Mouse (Mus musculus) megakaryocyte progenitor cell, adult 5-6 weeks (primary cell): ENCODE measurements at regions not wholly inside any gene's neighbourhood (a gene's known extent, or its start where the extent isn't known, plus 50 kb on each side); places are given as distances from the start of the nearest gene placed in this dataset.

Experiments used
- ATAC-seq: replicated peaks from 2 replicates; pipeline ENCODE4 v1.8.0; 2016; ENCODE audit warnings: mild to moderate bottlenecking, moderate TSS enrichment, inconsistent platforms; ENCODE audit not compliant: poor library complexity

DNA sequence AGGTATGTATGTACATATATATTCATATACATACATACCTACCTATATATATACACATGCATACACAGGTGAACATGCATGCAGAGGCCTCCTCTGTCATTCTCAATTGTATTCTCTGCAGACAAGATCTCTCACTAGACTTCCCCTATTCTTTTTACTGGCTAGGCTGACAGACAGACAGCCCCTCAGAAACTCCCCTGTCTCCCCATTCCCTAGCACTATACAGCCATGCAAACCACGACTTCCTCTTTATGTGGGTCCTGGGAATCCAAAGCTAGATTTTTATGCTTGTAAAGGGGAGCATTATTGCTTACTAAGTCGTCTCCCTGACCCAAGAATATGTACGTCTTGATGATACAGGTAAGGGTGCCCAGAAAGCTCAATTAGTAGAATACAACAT lies 86.9 kb downstream of the Fam124b start:
- peak; percentile 69 for ATAC-seq

DNA sequence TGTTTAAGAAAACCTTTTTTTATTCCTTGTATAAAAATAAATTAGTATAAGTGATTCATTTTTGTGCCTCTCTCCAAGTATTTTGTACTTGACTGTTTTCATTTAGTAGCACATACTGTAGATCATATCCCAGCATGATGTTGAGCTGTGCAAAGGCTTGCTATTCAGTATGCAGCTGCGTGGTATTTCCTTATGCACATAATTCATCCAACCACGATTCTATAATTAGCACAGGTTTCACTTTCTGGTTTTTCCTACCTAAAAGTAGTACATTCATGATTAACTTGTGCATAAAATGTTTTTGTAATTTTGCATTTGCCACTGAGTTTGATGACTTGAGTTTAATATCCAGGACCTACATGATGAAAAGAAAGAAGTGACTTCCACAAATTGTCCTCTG lies 94.3 kb downstream of the Fam124b start:
- ATAC-seq, result no peak

DNA sequence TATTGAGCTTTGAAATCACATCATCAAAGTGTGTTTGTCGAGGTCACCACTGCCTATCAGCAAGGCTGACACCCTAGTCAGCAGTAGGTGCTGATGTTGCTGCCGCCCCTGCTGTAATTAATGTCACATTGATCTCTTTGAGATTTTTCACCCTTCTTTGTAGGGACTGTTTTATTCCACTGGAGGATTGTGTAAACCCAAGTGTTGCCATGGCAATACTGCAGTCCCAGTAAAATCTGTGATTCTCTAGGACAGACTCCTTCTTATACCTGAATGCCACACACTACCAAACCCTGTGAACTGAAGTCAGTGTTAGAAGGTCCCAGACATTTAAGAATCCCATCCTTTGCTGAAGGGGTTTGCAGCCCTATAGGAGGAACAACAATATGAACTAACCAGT lies 102.4 kb downstream of the Fam124b start:
- ATAC-seq, result no peak

- no peak for ATAC-seq
Observed at GRCm38 (mm10) chr1:80107747-80108476, 110.4 kb downstream of the Fam124b start.

DNA sequence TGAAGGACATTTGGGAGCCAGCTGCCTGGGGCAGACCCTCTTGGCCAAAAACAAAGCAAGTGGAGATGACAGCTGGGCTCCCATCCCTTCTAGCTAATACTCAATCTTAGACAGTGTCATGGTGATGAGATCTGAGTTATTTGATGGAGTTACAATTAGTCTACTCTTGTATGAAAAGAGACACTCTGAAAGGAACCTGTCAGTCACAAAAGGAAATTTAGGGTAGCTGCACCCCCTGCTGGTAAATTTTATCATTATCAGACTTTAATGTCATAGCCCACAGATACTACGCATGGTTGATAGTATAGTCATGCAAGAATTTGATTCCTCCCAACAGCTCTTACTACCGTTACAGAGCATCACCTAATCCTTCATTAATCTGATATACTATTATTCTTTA lies 112.0 kb downstream of the Fam124b start:
- peak; percentile 82 for ATAC-seq

- no peak for ATAC-seq
Observed at GRCm38 (mm10) chr1:80098266-80098665, 120.0 kb downstream of the Fam124b start.

GRCm38 (mm10) chr1:80091800-80092199 lies 126.5 kb downstream of the Fam124b start:
- ATAC-seq, result no peak

DNA sequence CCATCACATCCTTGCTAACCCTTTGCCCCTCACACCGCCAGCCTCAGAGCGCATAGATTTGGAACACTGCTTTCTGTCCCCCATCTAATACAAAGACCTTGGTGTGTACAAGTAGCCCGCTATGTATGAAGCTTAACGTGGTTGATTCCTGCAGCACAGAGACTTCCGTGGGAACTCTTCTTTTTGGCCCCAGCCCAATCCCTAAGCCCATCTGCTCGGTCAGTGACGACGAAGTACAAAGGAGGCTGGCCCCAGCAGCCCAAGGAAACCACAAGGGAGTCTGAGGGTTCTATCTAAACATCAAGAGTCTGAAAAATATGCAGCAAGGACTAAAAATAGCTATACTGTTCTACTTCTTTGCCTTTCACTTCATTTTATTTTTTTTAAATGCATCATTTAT lies 126.9 kb downstream of the Fam124b start:
- ATAC-seq, result peak; percentile 77

- ATAC-seq, result no peak
Observed at GRCm38 (mm10) chr1:80088651-80089050, 129.6 kb downstream of the Fam124b start.

DNA sequence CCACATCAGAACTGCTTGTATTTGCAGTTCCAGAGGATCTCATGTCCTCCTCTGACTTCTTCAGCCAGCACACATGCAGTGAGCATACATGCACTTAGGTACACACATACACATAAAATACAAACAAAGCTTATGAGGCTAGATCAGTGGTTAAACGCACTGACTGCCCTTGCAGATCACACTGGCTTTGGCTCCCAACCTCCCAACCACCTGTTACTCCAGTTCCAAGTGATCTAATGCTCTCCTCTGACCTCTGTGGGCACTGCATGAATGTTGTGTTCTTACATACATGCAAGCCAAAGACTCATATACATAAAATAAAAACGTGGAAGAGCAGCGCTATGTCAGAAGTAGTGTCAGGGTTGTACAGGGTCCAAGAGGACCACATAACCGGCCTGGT lies 141.9 kb downstream of the Fam124b start:
- no peak for ATAC-seq

DNA sequence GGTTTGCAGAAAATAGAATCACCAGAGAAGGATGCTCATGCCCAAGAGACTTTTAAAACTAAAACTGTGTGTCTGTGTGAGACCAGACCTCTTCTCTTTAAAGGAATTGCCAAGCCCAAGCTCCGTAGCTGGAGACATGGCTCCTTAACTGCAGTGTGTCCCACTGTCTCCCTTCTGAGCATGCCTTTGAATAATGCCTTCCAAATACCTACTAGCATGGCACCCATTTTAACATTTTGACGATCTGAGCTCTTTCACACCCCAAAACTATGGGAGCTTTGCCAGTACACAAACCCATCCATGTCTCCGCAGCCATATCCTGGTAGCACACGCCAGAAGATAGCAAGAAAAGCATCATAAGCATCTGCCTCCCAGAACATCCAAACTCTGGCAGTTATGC lies 143.9 kb downstream of the Fam124b start:
- no peak for ATAC-seq

GRCm38 (mm10) chr1:80073950-80074349 lies 144.3 kb downstream of the Fam124b start:
- ATAC-seq, result no peak

GRCm38 (mm10) chr1:80069141-80069540 lies 149.1 kb downstream of the Fam124b start:
- ATAC-seq, result no peak

DNA sequence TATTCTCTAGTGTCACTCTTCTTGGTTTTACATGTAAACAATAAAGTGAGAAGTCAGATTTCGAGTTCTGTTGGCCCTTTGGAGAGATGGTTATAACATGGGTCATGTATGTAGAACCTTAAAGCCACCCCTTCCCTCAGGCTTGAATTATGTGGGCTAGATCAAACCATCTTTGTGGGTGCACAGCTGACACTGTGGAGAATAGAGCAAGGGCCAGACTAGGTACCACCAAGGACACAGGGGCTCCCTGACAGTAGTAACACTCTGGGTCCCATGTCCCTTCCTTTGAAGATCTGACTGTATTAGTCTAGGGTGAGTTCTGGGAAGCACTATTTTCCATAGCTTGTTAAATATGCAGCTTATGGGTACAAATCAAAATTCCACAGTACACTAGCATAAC lies 156.2 kb downstream of the Fam124b start:
- no peak for ATAC-seq

- no peak for ATAC-seq
Observed at GRCm38 (mm10) chr1:80061632-80062031, 156.6 kb downstream of the Fam124b start.

DNA sequence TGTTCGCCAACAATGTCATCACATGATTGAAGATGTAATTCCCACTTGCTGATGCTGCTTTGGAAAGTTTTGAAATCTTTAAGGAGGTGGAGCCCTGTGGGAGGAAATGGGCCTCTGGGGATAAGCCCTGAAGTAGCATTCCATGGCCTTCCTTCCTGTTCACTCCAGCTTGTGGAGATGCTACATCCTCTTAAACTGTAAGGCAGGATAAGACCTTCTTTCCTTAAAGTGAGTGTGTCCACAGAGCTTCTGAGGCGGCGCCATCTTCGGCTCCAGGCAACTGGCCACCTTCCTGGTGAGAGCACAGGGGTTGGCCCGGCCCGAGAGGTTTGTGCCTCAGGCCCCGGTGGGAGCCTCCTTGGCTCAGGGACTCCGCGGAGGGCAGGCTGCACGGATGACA lies 173.1 kb downstream of the Fam124b start:
- ATAC-seq, result no peak

GRCm38 (mm10) chr1:80040409-80040808 lies 177.9 kb downstream of the Fam124b start:
- no peak for ATAC-seq

DNA sequence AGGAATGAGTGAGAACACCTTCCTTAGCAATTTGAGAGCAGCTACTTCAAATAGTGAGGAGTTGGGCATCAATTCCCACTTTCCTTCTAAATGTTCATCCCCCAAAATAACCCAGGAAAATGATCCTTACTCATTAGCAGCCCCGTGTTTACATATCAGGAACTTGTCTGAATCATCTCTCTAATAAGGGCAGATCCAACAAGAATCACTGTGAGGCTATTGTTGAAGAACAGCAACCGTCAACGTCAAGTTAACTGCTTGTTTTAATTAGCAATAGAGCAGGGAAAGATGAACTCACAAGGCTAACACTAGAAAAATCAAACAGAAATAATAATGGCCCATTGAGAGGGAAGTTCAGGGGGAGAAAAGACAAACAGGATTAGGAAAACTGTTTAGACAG lies 178.4 kb downstream of the Fam124b start:
- no peak for ATAC-seq

GRCm38 (mm10) chr1:80039161-80039560 lies 178.2 kb upstream of the Serpine2 start:
- ATAC-seq, result no peak

- ATAC-seq, result no peak
Observed at GRCm38 (mm10) chr1:80038059-80038458, 177.1 kb upstream of the Serpine2 start.

DNA sequence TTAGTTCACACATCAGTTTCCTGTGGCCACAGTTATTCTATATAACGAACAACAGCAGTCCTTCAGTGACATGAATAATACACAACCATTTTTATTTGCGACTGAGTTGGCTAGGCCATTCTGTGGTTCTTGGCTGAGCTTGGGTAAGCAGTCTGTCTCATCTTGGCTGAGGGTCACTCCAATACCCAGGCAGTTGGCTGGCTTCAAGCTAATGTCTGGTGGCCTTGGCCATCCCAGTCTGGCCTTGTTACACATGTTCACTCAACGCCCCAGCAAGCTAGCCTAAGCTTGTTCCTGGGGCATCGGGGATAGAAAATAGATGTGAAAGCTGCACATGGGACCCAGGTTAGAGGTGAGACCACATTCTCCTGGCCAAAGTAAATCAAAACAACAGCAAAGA lies 175.5 kb upstream of the Serpine2 start:
- no peak for ATAC-seq

GRCm38 (mm10) chr1:80033522-80033921 lies 172.5 kb upstream of the Serpine2 start:
- no peak for ATAC-seq

DNA sequence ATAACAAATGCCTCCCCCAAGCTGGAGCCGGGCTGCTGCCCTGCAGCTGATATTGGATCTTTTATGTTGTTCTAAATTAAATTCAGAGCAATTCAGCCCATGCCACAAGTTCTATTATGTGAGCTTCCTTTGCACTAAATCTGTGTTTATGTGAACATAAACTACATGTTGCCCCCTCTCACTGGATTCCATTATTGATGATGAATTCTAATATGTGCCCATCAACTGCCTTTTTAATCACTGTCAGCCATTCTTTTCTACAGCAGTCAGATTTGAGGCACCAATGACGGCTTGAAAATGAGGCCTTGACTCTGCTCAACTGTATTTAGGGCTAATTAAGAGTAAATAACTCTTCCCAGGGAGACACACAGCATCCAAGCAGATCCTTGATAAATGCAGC lies 172.1 kb upstream of the Serpine2 start:
- no peak for ATAC-seq
